Mouse (Mus musculus) lung, postnatal 0 days (tissue): ENCODE measurements around the gene Cxcl9.

Experiments
- CTCF ChIP-seq: IDR thresholded peaks from 2 replicates; pipeline ENCODE4 v1.5.1; 2016; ENCODE audit warnings: antibody characterized with exemption, mild to moderate bottlenecking
- EP300 ChIP-seq: IDR thresholded peaks from 2 replicates; pipeline ENCODE4 v1.6.1; 2016; ENCODE audit warnings: antibody characterized with exemption, mild to moderate bottlenecking, control low read depth

- TF ChIP-seq CTCF (no peak), EP300 (no peak)
Observed at GRCm38 (mm10) chr5:92370891-92371290, 43.0 kb upstream of the Cxcl9 start.
